Mouse (Mus musculus): ENCODE data around the gene Agpat4. TPM values are rescaled to one million over a fixed set of nuclear protein-coding genes. Genes with fewer than 3 reads are reported as not detected.

Agpat4 gene
- polyA plus RNA-seq, 1 experiment, result 11.5 TPM

- 92% methylated on average over 10 of the region's 10 CpGs for WGBS
- no peak for DNase-seq
- Histone ChIP-seq H3K4me1 (replicated peaks; ENCODE audit: control insufficient read depth, insufficient read depth, low read length) (no peaks in the 10 kb centered on the region), H3K27ac (ENCODE audit: control insufficient read depth, insufficient read depth, low read length) (no peak overlapping the region), H3K27me3 (ENCODE audit: control insufficient read depth, insufficient read depth, low read length) (no peaks in the 10 kb centered on the region), H3K4me3 (ENCODE audit: control insufficient read depth, insufficient read depth, low read length) (no peak overlapping the region), H3K36me3 (ENCODE audit: control insufficient read depth, insufficient read depth, low read length) (peaks cover 21% of the 10 kb centered on the region)
- no peak for TF ChIP-seq CTCF (IDR thresholded peaks at IDR 0.05; ENCODE audit: borderline replicate concordance, control insufficient read depth, extremely low read depth, insufficient read depth, low read length, poor library complexity)
- no peak for TF ChIP-seq POLR2A (IDR thresholded peaks at IDR 0.05; ENCODE audit: control insufficient read depth, extremely low read depth, insufficient read depth, low read length, poor library complexity)
Observed at GRCm38 (mm10) chr17:12228001-12228400, 109.5 kb downstream of the Agpat4 start.

GRCm38 (mm10) chr17:12228471-12228870, 110.0 kb downstream of the Agpat4 start:
- DNase-seq, result no peak
- no peak overlapping the region for H3K27ac ChIP-seq (ENCODE audit: control insufficient read depth, insufficient read depth, low read length)
- WGBS, result 96% methylated on average over 7 of the region's 7 CpGs
- H3K4me3 ChIP-seq (ENCODE audit: control insufficient read depth, insufficient read depth, low read length), result no peak overlapping the region
- no peaks in the 10 kb centered on the region for H3K27me3 ChIP-seq (ENCODE audit: control insufficient read depth, insufficient read depth, low read length)
- peaks cover 21% of the 10 kb centered on the region for H3K36me3 ChIP-seq (ENCODE audit: control insufficient read depth, insufficient read depth, low read length)
- no peak for TF ChIP-seq CTCF (IDR thresholded peaks at IDR 0.05; ENCODE audit: borderline replicate concordance, control insufficient read depth, extremely low read depth, insufficient read depth, low read length, poor library complexity)
- no peak for TF ChIP-seq POLR2A (IDR thresholded peaks at IDR 0.05; ENCODE audit: control insufficient read depth, extremely low read depth, insufficient read depth, low read length, poor library complexity)
- H3K4me1 ChIP-seq (replicated peaks; ENCODE audit: control insufficient read depth, insufficient read depth, low read length), result no peaks in the 10 kb centered on the region

GRCm38 (mm10) chr17:12229756-12230155, 111.3 kb downstream of the Agpat4 start:
- Histone ChIP-seq H3K4me3 (ENCODE audit: control insufficient read depth, insufficient read depth, low read length) (no peak overlapping the region), H3K36me3 (ENCODE audit: control insufficient read depth, insufficient read depth, low read length) (peaks cover 21% of the 10 kb centered on the region), H3K27ac (ENCODE audit: control insufficient read depth, insufficient read depth, low read length) (no peak overlapping the region), H3K27me3 (ENCODE audit: control insufficient read depth, insufficient read depth, low read length) (no peaks in the 10 kb centered on the region), H3K4me1 (replicated peaks; ENCODE audit: control insufficient read depth, insufficient read depth, low read length) (no peaks in the 10 kb centered on the region)
- no peak for DNase-seq
- WGBS, result 95% methylated on average over 9 of the region's 9 CpGs
- TF ChIP-seq POLR2A (IDR thresholded peaks at IDR 0.05; ENCODE audit: control insufficient read depth, extremely low read depth, insufficient read depth, low read length, poor library complexity) (no peak), CTCF (IDR thresholded peaks at IDR 0.05; ENCODE audit: borderline replicate concordance, control insufficient read depth, extremely low read depth, insufficient read depth, low read length, poor library complexity) (no peak)

GRCm38 (mm10) chr17:12230167-12230566, 111.7 kb downstream of the Agpat4 start:
- no peak for TF ChIP-seq POLR2A (IDR thresholded peaks at IDR 0.05; ENCODE audit: control insufficient read depth, extremely low read depth, insufficient read depth, low read length, poor library complexity)
- TF ChIP-seq CTCF (IDR thresholded peaks at IDR 0.05; ENCODE audit: borderline replicate concordance, control insufficient read depth, extremely low read depth, insufficient read depth, low read length, poor library complexity), result no peak
- no peak for DNase-seq
- Histone ChIP-seq H3K36me3 (ENCODE audit: control insufficient read depth, insufficient read depth, low read length) (peaks cover 21% of the 10 kb centered on the region), H3K4me1 (replicated peaks; ENCODE audit: control insufficient read depth, insufficient read depth, low read length) (no peaks in the 10 kb centered on the region), H3K27ac (ENCODE audit: control insufficient read depth, insufficient read depth, low read length) (no peak overlapping the region), H3K4me3 (ENCODE audit: control insufficient read depth, insufficient read depth, low read length) (no peak overlapping the region), H3K27me3 (ENCODE audit: control insufficient read depth, insufficient read depth, low read length) (no peaks in the 10 kb centered on the region)
- WGBS, result 98% methylated on average over 6 of the region's 6 CpGs

- WGBS, result 87% methylated on average over 7 of the region's 7 CpGs
- Histone ChIP-seq H3K27ac (ENCODE audit: control insufficient read depth, insufficient read depth, low read length) (no peak overlapping the region), H3K4me3 (ENCODE audit: control insufficient read depth, insufficient read depth, low read length) (no peak overlapping the region), H3K27me3 (ENCODE audit: control insufficient read depth, insufficient read depth, low read length) (no peaks in the 10 kb centered on the region), H3K4me1 (replicated peaks; ENCODE audit: control insufficient read depth, insufficient read depth, low read length) (no peaks in the 10 kb centered on the region), H3K36me3 (ENCODE audit: control insufficient read depth, insufficient read depth, low read length) (peaks cover 25% of the 10 kb centered on the region)
- DNase-seq, result no peak
- no peak for TF ChIP-seq CTCF (IDR thresholded peaks at IDR 0.05; ENCODE audit: borderline replicate concordance, control insufficient read depth, extremely low read depth, insufficient read depth, low read length, poor library complexity)
- TF ChIP-seq POLR2A (IDR thresholded peaks at IDR 0.05; ENCODE audit: control insufficient read depth, extremely low read depth, insufficient read depth, low read length, poor library complexity), result no peak
Observed at GRCm38 (mm10) chr17:12231087-12231486, 112.6 kb downstream of the Agpat4 start.

GRCm38 (mm10) chr17:12232724-12233123, 114.2 kb downstream of the Agpat4 start:
- H3K4me1 ChIP-seq (replicated peaks; ENCODE audit: control insufficient read depth, insufficient read depth, low read length), result no peaks in the 10 kb centered on the region
- no peak for DNase-seq
- TF ChIP-seq POLR2A (IDR thresholded peaks at IDR 0.05; ENCODE audit: control insufficient read depth, extremely low read depth, insufficient read depth, low read length, poor library complexity) (no peak), CTCF (IDR thresholded peaks at IDR 0.05; ENCODE audit: borderline replicate concordance, control insufficient read depth, extremely low read depth, insufficient read depth, low read length, poor library complexity) (no peak)
- H3K27ac ChIP-seq (ENCODE audit: control insufficient read depth, insufficient read depth, low read length), result no peak overlapping the region
- H3K4me3 ChIP-seq (ENCODE audit: control insufficient read depth, insufficient read depth, low read length), result no peak overlapping the region
- no peaks in the 10 kb centered on the region for H3K27me3 ChIP-seq (ENCODE audit: control insufficient read depth, insufficient read depth, low read length)
- WGBS, result 98% methylated on average over 6 of the region's 6 CpGs
- peaks cover 25% of the 10 kb centered on the region for H3K36me3 ChIP-seq (ENCODE audit: control insufficient read depth, insufficient read depth, low read length)

GRCm38 (mm10) chr17:12240701-12241100, 122.2 kb downstream of the Agpat4 start:
- Histone ChIP-seq H3K4me1 (replicated peaks; ENCODE audit: control insufficient read depth, insufficient read depth, low read length) (no peaks in the 10 kb centered on the region), H3K27ac (ENCODE audit: control insufficient read depth, insufficient read depth, low read length) (no peak overlapping the region), H3K36me3 (ENCODE audit: control insufficient read depth, insufficient read depth, low read length) (peaks cover 12% of the 10 kb centered on the region), H3K27me3 (ENCODE audit: control insufficient read depth, insufficient read depth, low read length) (no peaks in the 10 kb centered on the region), H3K4me3 (ENCODE audit: control insufficient read depth, insufficient read depth, low read length) (no peak overlapping the region)
- TF ChIP-seq POLR2A (IDR thresholded peaks at IDR 0.05; ENCODE audit: control insufficient read depth, extremely low read depth, insufficient read depth, low read length, poor library complexity), result no peak
- TF ChIP-seq CTCF (IDR thresholded peaks at IDR 0.05; ENCODE audit: borderline replicate concordance, control insufficient read depth, extremely low read depth, insufficient read depth, low read length, poor library complexity), result no peak
- WGBS, result 94% methylated on average over 3 of the region's 3 CpGs
- DNase-seq, result no peak
